Mouse (Mus musculus) brain, adult 2 months (tissue): ENCODE measurements around the gene Uox.

Experiments used
- DNase-seq: peaks from one replicate; pipeline ENCODE4 v3.0.0; 2011; ENCODE audit warnings: low read depth, low spot score

The Uox gene

DNA sequence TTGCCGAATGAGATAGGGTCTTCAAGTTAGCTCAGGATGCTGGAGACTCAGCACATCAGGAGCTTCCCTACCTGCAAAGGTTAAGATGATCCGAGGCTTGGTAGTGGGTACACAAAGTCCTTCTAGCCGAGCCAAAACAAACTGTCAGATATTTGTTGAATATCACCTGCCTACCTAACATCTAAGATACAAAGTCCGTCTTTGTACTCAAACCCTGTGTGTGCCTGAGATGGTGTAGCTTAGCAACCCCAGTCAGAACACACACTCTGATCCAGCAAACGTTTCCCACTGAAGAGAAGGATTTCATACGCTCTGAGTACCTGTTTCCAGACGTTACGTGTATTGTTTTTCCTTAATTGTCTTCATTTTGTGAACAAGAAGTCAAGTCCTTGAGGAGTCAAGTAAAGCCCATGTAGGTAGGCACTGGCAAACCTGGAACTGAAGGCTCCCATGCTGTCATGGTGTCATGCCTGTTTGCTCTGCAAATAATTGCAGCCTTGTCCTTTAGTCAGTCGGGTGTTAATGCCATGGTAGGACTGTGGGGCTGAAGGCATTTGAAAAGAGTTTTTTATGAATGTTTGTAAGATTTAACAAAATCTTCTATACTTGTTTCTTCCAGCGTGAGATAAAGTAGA is at the start of gene Uox:
Uox (plus strand) TSS at position 279 of the 635 bp plus-strand sequence.
- DNase-seq = no peak

- peak; percentile 97 for DNase-seq
These were observed 49.2 kb upstream of the Uox start, which contains the start of gene Rpf1 for GRCm38 (mm10) chr3:146520798-146521651. TSS of gene Rpf1 (minus strand) at chr3:146521429.

DNA sequence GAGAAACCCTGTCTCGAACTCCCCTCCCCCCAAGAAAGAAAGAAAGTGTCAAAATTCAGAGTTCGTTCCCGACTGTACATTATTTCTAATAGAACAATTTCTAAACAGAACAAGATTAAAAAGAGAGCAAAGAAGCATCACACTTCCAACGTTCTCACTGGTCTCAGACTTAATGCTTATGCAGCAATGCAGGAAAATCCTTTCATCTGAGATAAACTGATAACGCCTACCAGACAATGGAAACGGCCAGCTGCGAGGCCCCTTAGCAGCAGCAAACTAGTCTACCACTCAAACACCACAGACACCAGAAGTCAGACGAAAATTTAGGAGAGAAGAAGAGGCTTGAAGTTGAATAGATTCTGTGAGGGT is 48.6 kb upstream of the Uox start:
- DNase-seq = no peak

- DNase-seq = peak; percentile 17
These were observed 41.9 kb upstream of the Uox start for GRCm38 (mm10) chr3:146528335-146528734.

DNA sequence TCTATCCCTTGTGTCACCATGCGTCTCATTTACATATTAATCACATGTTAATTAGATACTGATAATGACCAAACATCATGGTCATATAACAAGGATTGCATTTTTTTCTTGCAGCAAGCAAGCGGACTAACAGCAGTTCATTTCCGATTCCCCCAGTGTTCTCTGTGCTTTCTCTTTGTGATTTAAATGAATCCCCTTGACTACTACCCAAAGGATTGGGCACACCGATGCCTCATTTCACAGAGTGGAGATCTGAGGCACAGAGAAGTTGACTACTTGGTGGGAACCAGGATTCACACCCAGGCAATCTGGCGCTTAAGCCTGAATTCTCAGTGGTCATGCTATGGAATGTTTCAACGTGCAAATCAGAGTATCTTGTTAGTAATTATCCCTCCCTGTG is 35.2 kb upstream of the Uox start:
- DNase-seq = no peak

DNA sequence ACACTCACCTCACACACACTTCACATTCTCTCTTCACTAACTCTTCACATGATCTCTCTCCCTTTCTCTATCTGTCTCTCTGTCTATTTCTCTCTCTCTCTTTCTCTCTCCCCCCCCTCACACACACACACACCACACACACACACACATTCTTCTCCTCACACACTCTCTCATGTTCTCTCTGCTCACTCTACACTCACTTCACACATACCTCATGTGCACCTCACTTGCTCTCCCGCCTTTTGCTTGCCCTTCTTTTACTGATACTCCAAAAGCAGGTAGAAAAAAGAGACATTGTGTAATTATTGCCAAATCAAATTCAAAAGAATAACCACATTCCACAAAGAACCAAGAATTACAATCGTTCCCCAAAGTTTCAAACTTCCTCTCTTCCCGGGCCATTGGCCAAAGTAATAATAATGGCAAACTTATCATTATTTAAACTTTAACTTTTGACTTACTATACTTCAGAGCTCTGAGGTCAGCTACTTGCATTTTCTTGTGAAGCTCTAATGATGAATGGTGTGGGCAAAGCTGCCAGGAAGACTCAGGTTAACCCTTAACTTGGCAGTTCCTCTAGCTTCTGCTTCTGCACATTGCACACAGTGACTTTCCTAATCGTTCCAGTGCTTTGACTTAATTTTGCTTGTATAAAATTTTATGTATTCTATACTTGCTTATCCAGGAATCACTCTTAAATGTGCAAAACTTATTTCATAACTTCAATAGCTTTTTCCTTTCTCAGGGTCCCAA is 29.5 kb upstream of the Uox start:
- no peak for DNase-seq

- DNase-seq = no peak
These were observed 26.6 kb upstream of the Uox start for GRCm38 (mm10) chr3:146543632-146544031.

- no peak for DNase-seq
These were observed 15.4 kb upstream of the Uox start for GRCm38 (mm10) chr3:146554816-146555215.

GRCm38 (mm10) chr3:146556567-146556966 is 13.7 kb upstream of the Uox start:
- no peak for DNase-seq

DNA sequence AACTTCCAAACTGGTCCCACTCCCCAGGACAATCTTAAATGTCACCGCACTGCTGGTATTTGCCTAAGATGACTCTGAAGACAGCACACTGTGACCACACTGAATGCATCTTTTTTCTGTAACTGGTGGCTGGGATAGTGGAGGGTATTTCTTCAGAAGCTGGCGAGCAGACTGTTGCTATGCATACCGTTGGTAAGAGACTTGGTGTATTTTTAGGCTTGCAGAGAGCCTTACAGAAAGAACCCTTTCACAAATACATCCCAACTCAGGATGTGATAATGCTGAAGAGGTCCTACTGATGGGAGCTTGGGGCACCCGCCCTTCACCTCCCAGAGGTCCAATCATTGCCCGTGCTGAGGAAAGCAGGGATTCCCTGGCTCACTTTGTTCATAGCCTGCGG is 12.7 kb upstream of the Uox start:
- DNase-seq = peak; percentile 46

- DNase-seq = no peak
These were observed 7.3 kb upstream of the Uox start for GRCm38 (mm10) chr3:146562936-146563335.

DNA sequence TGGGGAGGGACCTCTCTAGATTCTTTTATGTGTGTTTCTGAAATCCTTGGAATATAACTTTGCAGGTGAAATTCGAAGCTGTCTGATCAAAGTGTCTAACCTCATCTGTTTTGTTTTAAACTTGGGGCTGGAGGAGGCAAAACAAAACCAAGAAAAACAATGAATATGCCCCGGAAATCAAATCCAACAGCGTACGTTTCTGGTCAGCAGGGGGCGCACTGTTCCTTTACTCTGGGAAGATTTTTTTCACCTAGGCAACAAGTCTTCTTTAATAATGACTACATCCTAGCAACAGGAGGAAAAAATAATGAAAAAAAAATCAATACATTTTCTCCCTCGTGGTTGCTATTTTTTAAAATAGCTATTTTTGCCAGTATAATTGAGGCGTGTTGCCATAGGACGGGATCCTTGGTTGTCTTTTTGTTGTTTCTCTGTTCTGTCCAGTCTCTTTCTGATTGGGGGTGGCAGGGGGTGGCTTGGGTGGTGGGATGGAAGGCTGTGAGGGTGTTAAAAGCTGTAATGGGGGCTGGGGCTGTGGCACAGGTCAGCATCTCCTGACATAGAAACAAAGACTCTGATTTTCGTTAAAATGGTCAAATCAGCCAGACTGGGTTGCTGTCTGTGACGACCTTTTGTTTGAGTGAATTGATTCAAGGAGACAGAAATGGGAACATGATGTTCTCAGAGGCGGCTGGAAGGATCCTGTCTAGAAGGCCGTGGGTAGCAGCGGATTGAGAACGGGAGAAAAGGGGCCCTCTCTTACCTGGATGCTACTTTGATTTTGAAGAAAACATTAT is 5.8 kb upstream of the Uox start:
- DNase-seq = peak; percentile 89

DNA sequence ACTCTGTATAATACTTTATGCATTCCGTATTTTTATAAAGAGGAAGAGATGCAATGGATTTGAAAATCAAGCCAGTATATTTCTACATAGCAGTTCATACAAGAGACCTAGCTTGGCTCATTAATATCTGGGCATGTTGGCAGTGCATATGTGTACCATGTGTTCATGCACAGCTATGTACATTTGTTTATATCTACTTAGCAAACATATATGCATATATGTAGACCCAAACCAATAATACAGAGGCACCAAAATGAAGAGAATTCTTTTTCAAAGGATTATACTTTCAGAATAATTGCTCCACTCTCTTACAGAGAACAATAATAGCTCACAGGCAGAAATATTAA is 5.2 kb upstream of the Uox start:
- DNase-seq = no peak

- DNase-seq = no peak
These were observed 2.9 kb upstream of the Uox start for GRCm38 (mm10) chr3:146567366-146567765.

DNA sequence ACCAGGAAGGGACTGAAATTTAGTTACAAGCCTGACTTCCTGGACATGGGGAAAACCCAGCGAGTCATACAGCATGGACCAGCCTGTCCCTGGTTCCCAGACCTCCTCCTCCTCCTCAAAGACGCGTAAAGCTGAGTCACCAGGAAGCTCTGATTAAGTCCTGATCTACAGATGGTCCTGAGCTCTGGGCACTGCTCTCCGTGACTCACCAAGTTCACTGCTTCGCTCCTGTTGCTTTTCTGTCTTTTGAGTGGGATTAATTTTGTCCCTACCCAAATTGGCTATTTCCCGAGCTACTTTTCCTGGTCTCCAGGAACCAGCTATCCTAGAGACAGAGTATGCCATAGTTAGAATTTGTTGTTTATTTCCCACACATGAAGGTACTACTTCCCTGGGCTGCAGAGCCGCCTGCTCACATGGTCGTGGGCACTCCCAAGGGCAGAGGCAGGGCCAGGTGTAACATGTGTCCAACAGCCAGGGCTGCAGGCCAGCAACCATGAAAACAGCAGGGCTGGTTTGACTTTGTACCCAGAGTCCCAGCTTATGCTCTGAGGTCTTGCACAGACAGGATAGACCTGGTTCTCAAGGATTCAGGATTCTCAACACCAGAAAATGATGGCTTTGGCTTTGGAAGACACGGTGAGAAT is 2.2 kb upstream of the Uox start:
- DNase-seq = peak; percentile 85

DNA sequence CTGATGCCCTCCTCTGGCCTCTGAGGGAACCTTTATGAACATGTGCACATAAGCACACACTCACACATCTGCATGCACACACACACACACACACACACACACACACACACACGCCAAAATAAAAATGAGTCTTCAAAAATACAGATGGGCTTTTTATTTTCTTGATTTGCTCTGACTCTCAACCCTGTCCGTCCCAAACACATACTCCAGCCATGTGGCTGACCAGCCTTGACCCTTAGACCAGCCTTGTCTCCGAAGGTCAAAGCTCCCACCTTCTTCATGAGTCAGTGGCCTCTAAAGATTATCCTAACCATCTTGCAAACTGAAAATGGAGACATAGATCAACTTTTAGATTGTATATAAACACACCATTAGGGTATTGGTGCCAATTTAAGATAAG is 632 bp upstream of the Uox start:
- no peak for DNase-seq

DNA sequence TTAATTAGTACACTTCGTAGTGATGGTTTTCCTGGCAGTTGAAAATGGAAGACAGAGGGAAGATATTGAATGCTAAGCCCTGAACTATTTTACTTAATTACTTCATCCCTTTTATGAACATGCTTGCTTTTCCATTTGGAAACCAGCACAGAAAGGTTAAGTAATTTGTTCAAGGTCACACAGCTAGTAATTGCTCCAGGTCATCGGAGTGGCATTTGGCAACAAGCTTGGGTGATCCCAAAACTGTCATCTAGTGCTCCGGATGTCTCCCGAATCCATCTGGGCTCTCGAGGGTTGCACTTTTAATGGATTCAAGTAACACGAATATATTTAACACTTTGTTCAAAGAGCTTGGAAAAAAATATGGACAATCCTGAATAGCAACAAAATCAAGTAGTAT is 713 bp downstream of the Uox start:
- DNase-seq = no peak

- no peak for DNase-seq
These were observed 1.1 kb downstream of the Uox start for GRCm38 (mm10) chr3:146571341-146571740.

- no peak for DNase-seq
These were observed 7.4 kb downstream of the Uox start for GRCm38 (mm10) chr3:146577591-146577990.

- no peak for DNase-seq
These were observed 10.0 kb downstream of the Uox start for GRCm38 (mm10) chr3:146580039-146580729.

DNA sequence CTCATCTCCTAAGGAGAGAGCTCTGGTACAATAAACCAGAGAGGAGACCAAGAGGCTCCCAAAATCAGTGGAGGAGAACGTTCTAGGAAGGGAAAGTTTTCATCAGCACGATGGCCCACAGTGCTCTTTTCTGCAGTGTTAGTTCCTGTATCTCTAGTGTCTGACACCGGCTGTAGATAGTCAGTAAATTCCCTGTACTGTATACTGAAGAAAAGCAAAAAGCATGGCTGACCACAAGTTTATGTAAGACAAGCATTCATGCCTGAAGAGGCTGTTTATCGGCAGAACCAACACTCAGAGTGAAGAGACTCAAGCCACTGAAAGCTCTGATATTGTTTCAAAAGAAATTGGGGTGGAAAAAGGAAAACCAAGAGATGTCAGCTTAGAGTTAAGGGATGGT is 13.3 kb downstream of the Uox start:
- no peak for DNase-seq
